ENCODE assay signal across 10 mouse cellular contexts in genomic region chr12:110503406-110504144, GRCm38 (mm10). TPM values are rescaled to one million over a fixed set of nuclear protein-coding genes. Genes with fewer than 3 reads are reported as not detected.
DNase-seq lines count a peak whose midpoint lies in the region; ATAC-seq and TF ChIP-seq lines count a peak whose summit lies in the region.
"Had no signal": no experiment of that assay in that cellular context is flagged by ENCODE, and none has a peak within 500 bp of the region (broad histone marks: within the 10 kb centered on the region; RNA-seq: fewer than 3 reads in every experiment).

No protein-coding gene starts in this region.

- H3K36me3 ChIP-seq in kidney, embryonic 14.5 days (ENCODE audit: control insufficient read depth, insufficient read depth, low read length) = no peaks in the 10 kb centered on the region
- no peaks in the 10 kb centered on the region; the same call in 1 of the 2 replicates for H3K36me3 ChIP-seq in ES-E14 (ENCODE audit: control insufficient read depth, insufficient read depth, low read length, poor library complexity, severe bottlenecking)
- peaks cover 8% of the 10 kb centered on the region for H3K36me3 ChIP-seq in midbrain, embryonic 10.5 days
- H3K36me3 ChIP-seq: forebrain, embryonic 12.5 days had no signal

- ATAC-seq in kidney, embryonic 14.5 days (ENCODE audit: low FRiP score, low TSS enrichment) = 0 out of 2 replicates have a peak, but pooled peaks have one; percentile 40
- ATAC-seq in inflammation-experienced regulatory T-cells, adult 6 months = peak; percentile 75
- ATAC-seq in monocyte, adult 5-6 weeks (replicated peaks; ENCODE audit: insufficient number of reproducible peaks, low FRiP score, low TSS enrichment, poor library complexity, severe bottlenecking) = peak; percentile 63
- no peak for ATAC-seq in cerebellum, adult (ENCODE audit: insufficient number of reproducible peaks, low FRiP score, low TSS enrichment)

- peaks cover 48% of the 10 kb centered on the region for H3K4me1 ChIP-seq in kidney, embryonic 14.5 days (ENCODE audit: control insufficient read depth, insufficient read depth, low read length)
- peaks cover 17 to 45% of the 10 kb centered on the region in 2 experiments for H3K4me1 ChIP-seq in ES-E14 (ENCODE audit: control insufficient read depth in 2 of 2, insufficient read depth in 2 of 2, low read length in 2 of 2, poor library complexity in 1 of 2)
- H3K4me1 ChIP-seq in midbrain, embryonic 10.5 days = peaks cover 45% of the 10 kb centered on the region

- H3K27ac ChIP-seq in kidney, embryonic 14.5 days (ENCODE audit: low read depth, low read length) = no peak overlapping the region; the same call in 1 of the 2 replicates
- H3K27ac ChIP-seq in ES-E14 (ENCODE audit: insufficient read depth, low read depth, low read length, poor library complexity, severe bottlenecking) = peak overlapping the region; percentile 85; the same call in 1 of the 2 replicates
- no peak overlapping the region for H3K27ac ChIP-seq in midbrain, embryonic 10.5 days (replicated peaks)
- H3K27ac ChIP-seq: forebrain, embryonic 12.5 days; limb, embryonic 10.5 days had no signal

- no peak overlapping the region for H3K9ac ChIP-seq in kidney, embryonic 14.5 days (ENCODE audit: low read depth, low read length)
- H3K9ac ChIP-seq in ES-E14 (ENCODE audit: insufficient read depth, low read depth, low read length, poor library complexity, severe bottlenecking) = no peak overlapping the region
- H3K9ac ChIP-seq: forebrain, embryonic 12.5 days had no signal

- H3K9me3 ChIP-seq in kidney, embryonic 14.5 days (ENCODE audit: control insufficient read depth, low read length) = no peaks in the 10 kb centered on the region
- H3K9me3 ChIP-seq in ES-E14 (ENCODE audit: control insufficient read depth, insufficient read depth, low read depth, low read length) = no peaks in the 10 kb centered on the region
- H3K9me3 ChIP-seq in midbrain, embryonic 10.5 days (replicated peaks) = no peaks in the 10 kb centered on the region
- H3K9me3 ChIP-seq: forebrain, embryonic 12.5 days; limb, embryonic 10.5 days had no signal

- WGBS in kidney, embryonic 14.5 days = 47% methylated on average over 8 of the region's 8 CpGs
- 91% methylated on average over 8 of the region's 8 CpGs for WGBS in midbrain, embryonic 10.5 days

- in situ Hi-C loops in ES-E14 (cut with MboI; ENCODE audit: low sequenced_read_pairs in 2 of 2, unreplicated experiment in 2 of 2) = no loop called here

- no peak overlapping the region for H3K4me3 ChIP-seq in kidney, embryonic 14.5 days (ENCODE audit: low read length)
- no peak overlapping the region for H3K4me3 ChIP-seq in ES-E14 (ENCODE audit: insufficient read depth in 1 of 2, low read depth in 1 of 2, low read length in 2 of 2, poor library complexity in 1 of 2, severe bottlenecking in 1 of 2)
- no peak overlapping the region for H3K4me3 ChIP-seq in midbrain, embryonic 10.5 days
- H3K4me3 ChIP-seq: forebrain, embryonic 12.5 days; limb, embryonic 10.5 days had no signal

- H3K4me2 ChIP-seq in kidney, embryonic 14.5 days (replicated peaks; ENCODE audit: low read depth, low read length) = no peak overlapping the region
- H3K4me2 ChIP-seq: forebrain, embryonic 12.5 days had no signal

- H3K27me3 ChIP-seq in kidney, embryonic 14.5 days (ENCODE audit: control insufficient read depth, insufficient read depth, low read length) = no peaks in the 10 kb centered on the region
- no peaks in the 10 kb centered on the region for H3K27me3 ChIP-seq in midbrain, embryonic 10.5 days (ENCODE audit: low read depth, poor library complexity, severe bottlenecking)
- H3K27me3 ChIP-seq: forebrain, embryonic 12.5 days had no signal

- DNase-seq in kidney, postnatal 14 days = no peak
- no peak for DNase-seq in ES-E14 (ENCODE audit: low read depth, low spot score)
- no peak for DNase-seq in midbrain, embryonic 10.5 days (ENCODE audit: low spot score)
- DNase-seq in right cerebral cortex, postnatal 14 days = no peak

TF ChIP-seq in ES-E14, 5 proteins besides CTCF, POLR2A, EP300 and RAD21:
- TF ChIP-seq MAFK (IDR thresholded peaks at IDR 0.05; ENCODE audit: insufficient read depth, low read depth, low read length) (no peak), ZNF384 (IDR thresholded peaks at IDR 0.05; ENCODE audit: low read depth, low read length) (no peak), HCFC1 (IDR thresholded peaks at IDR 0.05; ENCODE audit: borderline replicate concordance, insufficient read depth, low read length) (no peak), ZC3H11A (IDR thresholded peaks at IDR 0.05; ENCODE audit: borderline replicate concordance, low read depth, low read length) (no peak), CHD2 (IDR thresholded peaks at IDR 0.05; ENCODE audit: low read depth, low read length) (no peak)

RNA-seq across cellular contexts. Expression of gene Ppp2r5c, which starts 56.7 kb away (rescaled TPM):
- 114 and 160 TPM in 2 replicates for polyA plus RNA-seq in kidney, embryonic 14.5 days (2014; fragmentation: Nextera tagmentation; extraction: Ambion mirVana)
- 62.1 and 83.4 TPM in 2 replicates for total RNA-seq in ES-E14 (2012; rRNA removed)
- 100 to 1,000 TPM; 506 to 623 (median 523) TPM for polyA plus RNA-seq in inflammation-experienced regulatory T-cells, adult 6 months (2017; shearing (Covaris generic))
- total RNA-seq in monocyte, adult 5-6 weeks (2017) = 353 to 389 TPM (median 359 TPM) in 3 replicates
- polyA plus RNA-seq in midbrain, embryonic 10.5 days (2016; fragmentation: Nextera tagmentation; extraction: Ambion mirVana) = 142 and 155 TPM in 2 replicates
